Mouse (Mus musculus) stomach, postnatal 0 days (tissue): Measurements from ENCODE around the gene Olfr1555-ps1.
"Not testable (repeated sequence)": the region's sequence is repeated elsewhere in the genome, so short reads cannot be mapped to it uniquely, and the experiment has no call there.

ENCODE experiments used
- CTCF ChIP-seq: IDR thresholded peaks from 2 replicates; pipeline ENCODE4 v1.5.1; 2016; ENCODE audit warnings: antibody characterized with exemption, low read depth, mild to moderate bottlenecking, moderate library complexity
- EP300 ChIP-seq: optimal IDR thresholded peaks from 2 replicates; pipeline ENCODE3; 2016; ENCODE audit warnings: antibody characterized with exemption

GRCm38 (mm10) chr19:12199076-12199475 lies 29.2 kb upstream of the Olfr1555-ps1 start:
- not testable (repeated sequence) for TF ChIP-seq CTCF, EP300
